Mouse (Mus musculus): ENCODE results near the gene Palm3. TPM values are rescaled to one million over a fixed set of nuclear protein-coding genes. Genes with fewer than 3 reads are reported as not detected.
"Not testable (repeated sequence)": the region's sequence is repeated elsewhere in the genome, so short reads cannot be mapped to it uniquely, and the experiment has no call there.

The Palm3 gene
- total RNA-seq, 2 experiments from 2014 or later = 2.2 to 2.7 TPM

DNA sequence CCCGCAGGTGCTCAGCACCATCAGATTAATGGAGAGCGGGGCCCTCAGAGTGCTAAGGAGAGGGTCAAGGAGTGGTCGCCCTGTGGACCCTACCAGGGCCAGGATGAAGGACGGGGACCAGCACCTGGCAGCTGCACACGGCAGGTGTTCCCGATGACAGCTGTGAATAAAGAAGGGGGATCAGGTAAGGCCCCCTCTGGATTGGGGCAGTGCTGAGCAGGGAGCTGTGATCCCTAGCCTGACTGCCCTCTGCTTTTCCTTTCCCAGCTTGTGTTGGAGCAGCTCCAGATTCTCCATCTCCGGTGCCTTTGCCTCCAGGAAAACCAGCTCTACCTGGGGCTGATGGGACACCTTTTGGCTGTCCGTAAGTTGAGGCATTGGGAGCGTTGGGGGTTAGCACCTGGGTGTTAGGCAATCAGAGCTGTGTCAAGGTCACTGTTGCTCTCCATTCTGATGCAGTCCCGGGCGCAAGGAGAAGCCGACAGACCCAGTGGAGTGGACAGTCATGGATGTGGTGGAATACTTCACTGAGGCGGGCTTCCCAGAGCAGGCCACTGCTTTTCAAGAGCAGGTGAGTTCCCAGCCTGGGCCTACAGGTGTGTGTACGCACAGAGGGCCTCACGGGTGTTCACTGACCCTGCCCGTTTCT, 22.1 kb upstream of the Palm3 start:
- intact Hi-C loops (cut with DNase I) = no loop called here
- peak overlapping the region; percentile 70 for H3K4me3 ChIP-seq
- no peak for DNase-seq (ENCODE audit: extremely low spot score in 1 of 2, low spot score in 2 of 2)
- no peak for TF ChIP-seq CTCF (IDR thresholded peaks at IDR 0.05)
- H3K27ac ChIP-seq = no peak overlapping the region

DNA sequence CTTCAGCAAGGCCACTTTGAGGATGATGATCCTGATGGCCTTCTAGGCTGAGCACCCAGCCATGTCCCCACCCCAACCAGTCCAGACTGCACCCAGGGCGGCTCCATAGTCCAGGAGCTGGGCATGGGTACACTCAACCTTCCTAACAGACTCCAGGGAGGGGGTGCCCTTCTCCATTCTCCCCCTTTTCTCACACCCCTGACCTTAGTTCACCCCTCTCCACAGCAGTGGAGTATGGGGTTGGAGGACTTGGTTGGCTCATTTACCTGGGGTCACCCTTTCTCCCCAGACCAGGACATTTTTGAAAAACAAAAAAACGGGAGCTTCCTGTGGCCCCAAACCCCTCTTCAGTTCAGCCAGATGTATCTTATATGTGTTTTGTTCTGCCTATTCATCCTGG, 21.4 kb upstream of the Palm3 start:
- Histone ChIP-seq H3K4me3 (no peak overlapping the region), H3K27ac (no peak overlapping the region)
- no peak for TF ChIP-seq CTCF (IDR thresholded peaks at IDR 0.05)
- DNase-seq (ENCODE audit: extremely low spot score in 1 of 2, low spot score in 2 of 2) = no peak
- intact Hi-C loops (cut with DNase I) = no loop called here

DNA sequence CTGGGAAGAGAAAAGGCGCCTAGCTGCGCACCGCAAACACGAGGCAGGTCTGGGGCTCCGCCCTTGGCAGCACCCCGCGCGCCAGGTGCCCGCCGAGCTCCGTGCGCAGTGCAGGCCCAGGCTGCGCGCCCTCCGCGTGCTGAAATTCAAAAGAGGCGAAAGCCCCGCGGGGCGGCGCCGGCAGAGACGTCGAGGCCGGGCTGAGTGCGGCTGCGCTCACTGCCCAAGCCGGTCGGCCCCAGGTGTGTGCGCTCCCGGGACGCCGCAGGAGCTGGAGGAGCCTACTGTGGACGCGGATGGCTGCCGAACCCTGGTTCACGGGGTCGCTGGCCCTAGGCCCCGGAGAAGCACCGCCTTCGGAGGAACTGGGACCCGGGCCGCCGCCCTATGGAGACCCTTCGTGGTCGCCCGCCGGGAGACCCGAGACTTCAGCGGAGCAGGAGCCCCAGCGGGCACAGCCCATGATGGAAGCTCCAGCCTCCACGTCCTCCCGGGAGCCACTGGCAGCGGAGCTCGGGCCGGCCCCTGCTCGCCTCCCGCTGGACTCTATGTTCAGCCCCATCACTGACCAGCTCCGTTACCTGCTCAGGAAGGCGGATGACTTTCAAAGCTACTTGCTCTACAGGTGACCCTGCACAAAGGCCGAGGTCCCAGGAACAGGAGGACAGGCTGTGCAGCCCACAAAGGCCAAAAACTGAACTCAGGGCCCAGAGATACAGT, 19.8 kb upstream of the Palm3 start, which contains the start of gene 1700067K01Rik:
Gene 1700067K01Rik, plus strand, starts transcription at position 222 of the 720 bp plus-strand sequence.
- intact Hi-C loops (cut with DNase I) = no loop called here
- TF ChIP-seq CTCF (IDR thresholded peaks at IDR 0.05) = no peak

DNA sequence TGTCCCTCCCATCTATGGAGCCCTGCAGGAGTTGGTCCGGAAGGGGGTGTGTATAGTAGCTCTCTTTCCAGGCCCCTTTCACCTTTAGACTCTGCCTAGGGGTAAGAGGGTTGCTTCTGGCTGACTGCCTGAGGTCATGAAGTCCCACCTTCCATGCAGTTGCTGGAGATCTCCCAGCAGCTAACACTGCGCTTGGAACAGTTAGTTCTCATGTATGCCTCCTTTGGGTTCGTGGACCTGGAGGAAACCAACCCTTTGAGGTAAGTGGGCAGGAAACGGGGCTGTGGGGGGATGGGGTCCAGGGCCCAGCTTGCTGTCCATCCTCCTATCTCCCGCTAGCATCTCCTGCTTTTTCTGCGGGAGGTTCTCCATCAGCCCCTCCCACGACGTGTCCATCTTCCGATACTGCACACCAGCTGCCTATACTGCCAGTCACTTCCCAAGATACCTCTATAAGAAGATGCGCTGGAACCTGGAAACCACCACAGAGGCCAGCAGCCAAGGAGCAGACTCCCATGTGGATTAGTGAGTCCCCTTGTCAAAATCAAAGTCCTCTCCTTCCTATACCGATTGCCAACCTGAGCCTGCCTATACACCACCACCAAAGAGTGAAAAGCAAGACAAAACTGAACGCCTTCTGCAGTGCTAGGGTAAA, 18.2 kb upstream of the Palm3 start:
- intact Hi-C loops (cut with DNase I) = no loop called here
- no peak for TF ChIP-seq CTCF (IDR thresholded peaks at IDR 0.05)
- H3K4me3 ChIP-seq = no peak overlapping the region
- DNase-seq (ENCODE audit: extremely low spot score in 1 of 2, low spot score in 2 of 2) = no peak
- no peak overlapping the region for H3K27ac ChIP-seq

More for the DNA sequence above, 19.8 kb upstream of the Palm3 start, which contains the start of gene 1700067K01Rik:
- no peak for DNase-seq (ENCODE audit: extremely low spot score in 1 of 2, low spot score in 2 of 2)
- Histone ChIP-seq H3K27ac (no peak within 1 kb of the TSS), H3K4me3 (no peak within 1 kb of the TSS)

DNA sequence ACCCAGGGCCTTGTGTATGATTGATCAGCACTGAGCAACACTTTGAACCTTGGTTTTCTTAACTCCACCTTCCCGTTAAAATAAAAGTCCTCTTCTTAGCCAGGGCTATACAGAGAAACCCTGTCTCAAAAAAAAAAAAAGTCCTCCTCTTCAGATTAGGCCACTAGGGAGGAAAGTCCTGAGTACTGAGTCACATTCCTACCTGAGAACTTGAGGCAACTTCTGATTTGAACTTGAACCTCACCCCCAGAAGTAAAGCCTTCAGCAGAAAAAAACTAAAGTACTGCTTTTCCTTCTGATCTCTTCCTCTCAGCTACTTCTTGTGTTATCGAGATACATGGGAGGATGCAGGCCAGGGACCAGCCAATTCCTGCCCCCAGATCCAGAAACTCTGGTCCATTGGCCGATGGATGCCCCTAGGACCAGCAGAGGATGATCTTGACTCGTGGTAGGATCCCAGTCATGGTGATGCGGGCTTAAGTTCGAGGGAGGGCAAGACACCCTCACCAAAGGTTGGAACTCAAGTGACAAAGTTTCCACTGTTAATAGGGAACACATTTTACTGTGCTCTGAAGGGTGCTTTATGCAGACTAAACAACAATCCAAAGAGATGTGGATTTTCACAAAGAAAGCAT, 17.5 kb upstream of the Palm3 start:
- intact Hi-C loops (cut with DNase I) = no loop called here
- Histone ChIP-seq H3K27ac (peak overlapping the region; percentile 88), H3K4me3 (peak overlapping the region; percentile 84)
- no peak for DNase-seq (ENCODE audit: extremely low spot score in 1 of 2, low spot score in 2 of 2)
- TF ChIP-seq CTCF (IDR thresholded peaks at IDR 0.05) = no peak

DNA sequence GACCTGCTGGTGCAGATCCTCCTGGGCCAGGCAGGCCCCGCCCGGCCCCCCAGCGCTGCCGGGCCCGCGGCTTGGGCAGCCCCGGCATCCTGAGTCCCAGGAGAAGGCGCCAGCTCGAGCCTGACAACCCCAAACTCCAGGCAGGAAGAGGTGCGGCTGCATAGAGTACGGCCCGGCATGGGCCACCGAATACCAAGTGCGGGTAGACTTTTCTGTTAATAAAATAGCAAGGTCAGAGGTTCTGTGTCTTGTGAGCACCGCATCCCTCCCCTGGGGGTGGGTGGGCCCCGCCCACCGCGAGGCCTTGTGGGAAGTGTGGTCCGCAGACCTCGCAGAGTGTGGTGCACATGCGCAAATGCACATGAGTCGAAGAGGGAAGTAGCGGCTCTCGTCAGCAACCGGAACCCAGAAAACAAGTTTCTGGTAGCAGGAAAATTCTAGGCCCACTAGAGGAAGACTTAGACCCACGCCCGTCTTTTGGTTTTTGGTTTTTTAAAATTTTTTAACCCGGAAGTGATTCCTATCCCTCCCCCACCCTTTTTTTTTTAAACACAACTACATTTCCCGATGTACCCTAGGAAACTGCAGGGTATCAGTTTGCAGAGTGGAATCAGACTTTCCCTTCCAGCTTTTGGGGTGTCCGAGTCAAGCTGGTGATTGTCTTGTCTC, 16.6 kb upstream of the Palm3 start:
- TF ChIP-seq CTCF (IDR thresholded peaks at IDR 0.05) = no peak
- intact Hi-C loops (cut with DNase I) = no loop called here
- H3K27ac ChIP-seq = peak overlapping the region; percentile 88
- H3K4me3 ChIP-seq = peak overlapping the region; percentile 84
- peak; percentile 89 to 92 for DNase-seq (ENCODE audit: extremely low spot score in 1 of 2, low spot score in 2 of 2)

DNA sequence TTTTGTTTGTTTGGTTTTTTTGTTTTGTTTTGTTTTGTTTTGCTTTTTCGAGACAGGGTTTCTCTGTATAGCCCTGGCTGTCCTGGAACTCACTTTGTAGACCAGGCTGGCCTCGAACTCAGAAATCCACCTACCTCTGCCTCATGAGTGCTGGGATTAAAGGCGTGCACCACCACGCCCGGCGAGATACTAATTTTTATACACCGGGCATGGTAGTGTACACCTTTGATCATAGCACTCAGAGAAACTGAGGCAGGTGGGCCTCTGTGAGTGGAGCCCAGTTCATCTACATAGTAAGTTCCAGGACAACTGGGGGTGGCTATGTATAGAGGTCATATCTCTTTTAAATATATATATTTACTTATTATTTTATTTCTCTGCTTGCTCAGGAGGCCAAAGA, 15.8 kb upstream of the Palm3 start:
- H3K4me3 ChIP-seq; H3K27ac ChIP-seq; DNase-seq (ENCODE audit: extremely low spot score in 1 of 2, low spot score in 2 of 2); intact Hi-C loops (cut with DNase I): not testable (repeated sequence)

DNA sequence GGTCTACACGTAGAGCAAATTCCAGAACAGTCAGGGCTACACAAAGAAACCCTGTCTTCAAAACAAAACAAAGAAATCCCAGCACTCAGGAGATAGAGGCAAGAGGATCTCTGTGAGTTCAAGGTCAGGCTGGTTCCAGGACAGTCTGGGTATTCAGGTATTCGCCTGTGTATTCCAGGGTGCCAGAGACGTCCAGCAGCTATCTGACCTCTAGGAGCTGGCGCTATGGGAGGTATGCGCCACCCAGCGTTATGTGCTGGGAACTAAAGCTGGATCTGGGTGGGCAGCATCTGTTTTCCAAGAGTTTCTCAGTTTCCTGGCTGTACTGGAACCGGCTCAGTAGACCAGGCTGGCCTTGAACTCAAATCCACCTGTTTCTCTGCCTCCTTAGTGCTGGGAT, 12.9 kb upstream of the Palm3 start:
- peak; percentile 1 for TF ChIP-seq CTCF (IDR thresholded peaks at IDR 0.05)
- no peak for DNase-seq (ENCODE audit: extremely low spot score in 1 of 2, low spot score in 2 of 2)
- intact Hi-C loops (cut with DNase I) = no loop called here
- Histone ChIP-seq H3K4me3 (no peak overlapping the region), H3K27ac (no peak overlapping the region)

DNA sequence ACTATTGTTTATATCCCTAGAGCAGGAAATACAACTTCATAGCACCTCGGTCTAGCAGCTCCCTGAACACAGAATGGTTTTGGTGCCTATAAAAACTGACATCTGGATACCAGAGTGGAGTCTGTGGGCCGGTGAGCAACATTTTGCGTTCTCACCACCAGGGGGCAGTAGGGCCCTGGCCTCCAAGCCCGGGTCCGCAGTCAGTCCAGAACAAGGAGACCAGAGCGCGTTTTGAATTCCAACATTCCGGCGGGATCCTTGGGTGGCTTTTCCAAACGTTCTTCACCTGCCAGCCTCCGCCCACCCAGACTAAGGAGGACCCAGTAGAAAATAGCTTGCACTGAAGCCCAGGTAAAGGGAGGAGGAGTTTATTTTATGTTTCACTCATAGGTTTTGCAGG, 11.4 kb upstream of the Palm3 start:
- Histone ChIP-seq H3K4me3 (no peak overlapping the region), H3K27ac (no peak overlapping the region)
- DNase-seq (ENCODE audit: extremely low spot score in 1 of 2, low spot score in 2 of 2) = peak; percentile 81 to 89
- TF ChIP-seq CTCF (IDR thresholded peaks at IDR 0.05) = peak; percentile 98
- intact Hi-C loops (cut with DNase I) = no loop called here

DNA sequence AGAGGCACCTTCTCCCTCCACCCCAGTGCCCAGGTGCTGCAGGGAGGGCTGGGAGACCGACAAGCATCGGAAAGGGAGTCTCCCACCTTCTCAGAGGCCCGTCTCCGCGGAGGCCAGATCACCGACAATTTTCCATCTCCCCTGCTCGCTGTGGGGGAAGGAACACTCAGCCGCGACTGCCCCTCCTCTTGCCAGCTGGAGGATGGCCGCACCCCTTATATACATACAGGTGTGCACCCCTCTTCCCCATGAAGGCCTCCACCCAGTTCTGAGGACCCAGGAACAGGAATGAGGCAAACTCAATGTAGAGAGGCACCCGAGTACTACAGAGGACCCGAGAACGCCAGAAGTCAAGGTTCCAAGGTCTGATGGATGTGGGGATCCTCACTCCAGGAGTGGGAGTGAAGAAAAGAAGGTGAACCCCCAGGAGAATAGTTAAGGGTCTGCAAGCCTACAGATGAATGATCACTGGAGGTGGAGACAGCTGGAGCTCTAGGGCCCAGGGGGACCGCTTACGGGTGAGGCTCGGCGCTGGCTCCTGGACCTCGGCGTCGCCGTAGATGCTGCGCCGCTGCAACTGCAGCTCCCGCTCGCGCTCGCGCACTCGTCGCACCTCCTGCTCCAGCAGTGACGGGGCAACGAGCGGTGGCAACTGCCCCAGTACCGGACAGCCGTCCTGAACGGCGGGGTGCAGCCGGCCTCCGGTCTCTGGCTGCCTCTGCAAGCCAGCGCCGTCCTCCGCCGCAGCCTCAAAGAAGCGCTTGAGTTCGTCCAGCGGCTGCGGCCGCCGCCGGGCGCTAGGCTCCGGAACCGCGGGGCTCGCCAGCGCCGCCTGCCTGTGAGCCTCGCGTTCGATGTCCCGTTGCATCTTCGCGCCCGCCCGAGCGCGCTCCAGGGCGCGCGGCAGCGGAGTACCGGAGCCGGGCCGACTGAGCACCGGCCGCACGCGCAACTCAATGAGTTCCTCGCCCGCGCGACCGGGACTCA, 10.4 kb upstream of the Palm3 start:
- DNase-seq (ENCODE audit: extremely low spot score in 1 of 2, low spot score in 2 of 2) = peak; percentile 70 to 76
- TF ChIP-seq CTCF (IDR thresholded peaks at IDR 0.05) = peak; percentile 83
- intact Hi-C loops (cut with DNase I) = no loop called here

More for the DNA sequence above, 10.4 kb upstream of the Palm3 start:
- Histone ChIP-seq H3K4me3 (peak overlapping the region; percentile 54), H3K27ac (no peak overlapping the region)
